Mouse (Mus musculus): Measurements from ENCODE around the gene Cd109. TPM values are rescaled to one million over a fixed set of nuclear protein-coding genes. Genes with fewer than 3 reads are reported as not detected.

Cd109 gene
- polyA plus RNA-seq, 1 experiment from 2014 or later: 1.2 TPM

GRCm38 (mm10) chr9:78750246-78750645, 134.9 kb downstream of the Cd109 start:
- Histone ChIP-seq H3K36me3 (no peaks in the 10 kb centered on the region), H3K4me3 (replicated peaks) (no peak overlapping the region), H3K4me1 (no peaks in the 10 kb centered on the region), H3K9ac (replicated peaks) (no peak overlapping the region), H3K27ac (replicated peaks) (no peak overlapping the region), H3K27me3 (replicated peaks) (no peaks in the 10 kb centered on the region), H3K9me3 (replicated peaks) (no peaks in the 10 kb centered on the region), H3K4me2 (no peak overlapping the region)
- no peak for ATAC-seq (ENCODE audit: low FRiP score)
- 79% methylated on average over 3 of the region's 3 CpGs for WGBS

Other genes starting within 250 kb of the Cd109 start
- 3.6 and 4.4 TPM in 2 replicates for gene Dppa5a, start 247.4 kb upstream of the Cd109 start, polyA plus RNA-seq (2015; fragmentation: Nextera tagmentation; extraction: Ambion mirVana)
- gene Ooep, start 236.8 kb upstream of the Cd109 start, polyA plus RNA-seq (2015; fragmentation: Nextera tagmentation; extraction: Ambion mirVana): 3.8 and 4.4 TPM in 2 replicates
- 0.29 and 0.65 TPM in 2 replicates for gene Ddx43, start 219.8 kb upstream of the Cd109 start, polyA plus RNA-seq (2015; fragmentation: Nextera tagmentation; extraction: Ambion mirVana)
- 0.86 and 1.4 TPM in 2 replicates for gene Cgas, start 172.3 kb upstream of the Cd109 start, polyA plus RNA-seq (2015; fragmentation: Nextera tagmentation; extraction: Ambion mirVana)
- gene Mto1, start 167.3 kb upstream of the Cd109 start, polyA plus RNA-seq (2015; fragmentation: Nextera tagmentation; extraction: Ambion mirVana): 30.0 and 30.1 TPM in 2 replicates
- 2.6 and 3.0 TPM in 2 replicates for gene Gm17324, start 166.8 kb upstream of the Cd109 start, polyA plus RNA-seq (2015; fragmentation: Nextera tagmentation; extraction: Ambion mirVana)
- gene Eef1a1, start 126.4 kb upstream of the Cd109 start, polyA plus RNA-seq (2015; fragmentation: Nextera tagmentation; extraction: Ambion mirVana): 2,707 and 3,339 TPM in 2 replicates
- 15.2 and 17.0 TPM in 2 replicates for gene Slc17a5, start 27.5 kb upstream of the Cd109 start, polyA plus RNA-seq (2015; fragmentation: Nextera tagmentation; extraction: Ambion mirVana)